Mouse (Mus musculus): ENCODE data around the gene Fam174b.

The Fam174b gene

DNA sequence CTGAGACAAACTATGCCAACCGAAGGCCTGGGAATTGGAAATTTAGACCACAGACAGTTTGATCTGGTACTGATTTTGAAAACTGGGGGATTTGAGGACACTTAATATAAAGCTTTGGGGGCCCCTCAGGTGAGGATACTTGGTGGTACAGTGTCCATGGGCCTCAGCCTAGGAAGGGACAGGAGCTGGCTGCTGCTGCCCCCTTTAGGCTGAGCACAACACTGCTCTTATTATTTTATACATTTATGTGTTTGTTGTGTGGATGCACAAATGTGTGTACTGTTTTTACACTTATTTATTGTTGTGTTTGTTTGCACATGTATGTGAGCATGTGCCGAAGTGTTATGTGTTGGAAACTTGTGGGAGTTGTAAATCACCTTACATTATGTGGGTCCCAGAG, 9.2 kb downstream of the Fam174b start:
- DNase-seq (ENCODE audit: low read depth, low spot score): no peak

DNA sequence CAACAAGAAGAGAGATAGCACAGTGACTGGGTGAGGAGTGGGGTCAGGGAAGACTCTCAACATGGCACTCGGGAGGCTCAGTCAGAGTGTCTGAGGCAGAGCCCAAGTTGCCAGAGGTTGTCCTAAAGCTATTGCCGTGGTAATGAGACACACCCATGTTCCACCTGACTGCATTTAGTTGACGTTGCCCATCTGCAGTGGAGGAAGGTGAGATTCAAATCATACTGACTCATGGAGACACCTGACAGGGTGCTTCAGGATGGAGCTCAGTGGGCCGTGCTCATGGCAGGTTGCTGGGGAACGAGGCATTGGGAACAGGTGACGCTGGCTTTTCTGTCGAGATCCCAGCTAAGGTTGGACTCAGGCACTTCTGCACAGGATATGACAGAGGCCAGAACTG, 9.9 kb downstream of the Fam174b start:
- no peak for DNase-seq (ENCODE audit: low read depth, low spot score)

DNA sequence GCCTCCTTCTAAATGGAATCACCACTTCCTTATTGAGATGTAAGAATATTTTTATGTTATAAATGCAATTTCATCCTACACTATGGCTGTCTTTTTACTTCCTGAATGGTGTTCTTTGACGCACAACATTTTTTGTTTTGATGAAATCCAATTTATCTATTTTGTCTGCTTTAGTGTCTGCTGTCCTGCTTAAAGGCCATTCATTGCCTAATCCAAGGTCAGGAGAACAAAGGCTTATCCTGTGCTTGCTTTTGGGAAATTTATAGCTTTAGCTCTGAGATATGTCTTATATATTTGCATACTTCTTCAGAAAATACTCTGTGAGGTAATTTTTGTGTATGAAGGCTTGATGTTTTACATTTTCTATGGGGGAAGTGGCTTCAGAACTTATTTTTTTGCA, 13.5 kb downstream of the Fam174b start:
- no peak for DNase-seq (ENCODE audit: low read depth, low spot score)

DNA sequence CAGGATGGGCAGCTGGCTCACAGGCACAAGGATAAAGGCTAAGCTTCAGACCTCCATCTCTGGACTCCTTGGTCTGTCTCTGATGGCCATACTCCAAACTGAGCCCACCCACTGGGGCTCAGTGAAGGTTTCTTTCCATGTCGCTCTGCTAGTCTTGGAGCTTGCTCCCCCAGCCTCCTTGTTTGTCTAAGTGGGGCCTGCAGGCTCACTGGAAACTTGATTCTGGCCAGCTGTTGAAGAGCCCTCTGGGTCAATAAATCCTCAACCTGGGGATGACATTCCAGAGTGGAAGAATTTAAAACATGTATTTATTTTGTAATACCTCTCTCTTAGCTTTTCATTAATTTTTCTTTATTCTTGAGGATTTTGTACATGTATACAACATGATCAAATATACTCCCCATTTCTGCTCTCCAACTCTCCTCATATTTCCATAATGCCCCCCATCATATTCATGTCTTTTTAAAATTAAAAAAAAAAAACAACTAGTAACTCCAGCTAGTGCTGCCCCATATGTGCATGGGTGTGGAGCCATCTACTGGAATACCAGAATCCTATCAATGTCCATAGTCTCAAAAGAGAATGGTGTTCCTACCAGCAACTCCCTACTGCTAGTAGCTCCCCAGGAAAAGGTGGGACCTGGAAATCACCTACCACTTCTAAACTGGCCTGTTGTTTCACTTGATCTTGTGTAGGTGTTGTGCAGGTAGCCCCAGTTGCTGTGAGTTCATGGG, 15.4 kb downstream of the Fam174b start:
- DNase-seq (ENCODE audit: low read depth, low spot score): no peak

DNA sequence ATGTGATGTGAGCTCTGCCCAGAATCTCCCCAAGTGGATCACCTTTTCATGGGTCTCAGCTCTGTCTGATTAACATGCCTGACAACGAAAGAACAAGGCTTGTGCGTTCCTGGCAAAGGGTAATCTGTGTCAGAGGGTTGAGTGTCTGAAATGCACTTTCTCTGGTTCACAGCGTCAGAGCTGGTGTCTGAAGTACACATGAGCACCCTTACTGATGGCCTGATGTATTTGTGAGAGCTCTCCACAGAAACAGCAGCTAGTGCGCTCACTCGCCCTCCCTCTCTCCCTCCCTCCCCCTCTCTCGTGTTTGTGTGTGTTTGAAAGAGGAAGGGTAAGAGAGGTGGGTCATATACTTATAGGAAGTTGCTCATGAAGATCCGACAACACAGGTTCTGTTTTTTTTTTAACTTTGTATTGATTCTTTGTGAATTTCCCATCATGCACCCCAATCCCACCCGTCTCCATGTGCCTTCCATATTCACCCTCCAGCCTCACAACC, 21.6 kb downstream of the Fam174b start:
- DNase-seq (ENCODE audit: low read depth, low spot score): no peak

DNA sequence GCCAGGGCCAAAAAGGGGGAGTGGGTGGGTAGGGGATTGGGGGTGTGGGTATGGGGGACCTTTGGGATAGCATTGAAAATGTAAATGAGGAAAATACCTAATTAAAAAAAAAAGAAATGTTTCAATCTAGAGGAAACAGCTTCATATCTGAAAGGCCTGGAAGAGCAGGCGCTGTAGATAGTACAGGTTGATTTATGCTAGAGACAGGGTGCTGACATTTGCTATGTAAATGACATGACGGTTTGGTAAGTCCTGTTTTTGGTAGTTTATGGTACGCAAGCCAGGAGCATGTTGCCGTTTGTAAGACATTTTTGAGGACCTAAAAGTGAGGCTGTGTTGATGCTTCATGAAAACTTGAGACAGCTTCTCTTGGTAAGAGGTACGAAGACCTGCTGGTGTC, 24.6 kb downstream of the Fam174b start:
- no peak for DNase-seq (ENCODE audit: low read depth, low spot score)

DNA sequence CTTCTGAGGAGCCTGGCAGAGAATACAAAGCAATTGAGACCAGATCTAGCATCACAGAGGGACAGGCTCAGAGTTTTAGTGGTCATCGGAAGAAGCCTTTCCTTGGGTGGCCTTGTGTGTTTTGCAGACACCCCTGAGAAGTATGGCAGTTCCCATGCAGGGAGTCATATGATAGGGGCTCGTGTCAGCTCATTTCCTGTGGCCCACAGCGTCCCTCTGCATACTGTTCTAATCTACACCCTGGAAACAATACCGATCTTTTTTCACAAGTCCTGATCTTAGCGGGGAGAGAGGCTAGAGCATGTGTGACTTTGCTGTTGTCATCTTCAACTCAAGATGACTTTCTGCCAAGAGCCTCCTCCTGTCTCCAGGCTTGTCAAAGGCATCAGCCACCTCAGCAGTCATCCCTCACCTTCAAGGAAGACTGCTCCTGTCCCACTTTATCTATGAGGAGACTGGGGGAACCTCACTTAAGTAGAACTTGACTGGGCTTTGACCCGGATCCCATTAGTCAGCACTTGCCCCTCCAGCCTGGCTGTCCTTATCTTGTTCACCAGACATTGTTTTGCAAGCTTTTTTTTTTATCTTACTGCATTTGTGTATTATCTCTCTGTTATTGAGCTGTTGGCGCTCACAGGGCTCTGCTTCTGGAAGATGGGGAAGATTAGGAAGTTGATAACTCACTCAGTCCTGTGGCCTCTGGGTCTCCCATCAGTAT, 25.2 kb downstream of the Fam174b start:
- DNase-seq (ENCODE audit: low read depth, low spot score): no peak

DNA sequence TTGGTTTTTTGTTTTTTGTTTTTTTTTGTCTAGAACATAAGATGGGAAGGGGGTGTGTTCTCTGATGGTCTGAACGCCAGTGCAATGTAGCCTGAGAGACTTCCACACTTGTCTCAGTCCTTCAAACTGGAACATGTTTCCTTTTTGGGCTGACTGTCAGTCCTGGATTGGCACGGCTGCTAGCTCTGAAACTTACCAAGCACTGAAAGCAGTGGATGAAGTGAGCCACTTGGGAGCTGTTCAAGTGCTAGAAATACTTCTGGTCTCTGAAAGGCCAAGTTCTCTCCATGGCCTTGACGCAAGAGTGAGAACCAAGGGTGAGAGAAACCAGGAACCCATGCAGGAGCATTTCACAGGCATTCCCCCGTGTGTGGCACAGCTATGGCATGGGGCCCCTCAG, 29.1 kb downstream of the Fam174b start:
- DNase-seq (ENCODE audit: low read depth, low spot score): no peak

DNA sequence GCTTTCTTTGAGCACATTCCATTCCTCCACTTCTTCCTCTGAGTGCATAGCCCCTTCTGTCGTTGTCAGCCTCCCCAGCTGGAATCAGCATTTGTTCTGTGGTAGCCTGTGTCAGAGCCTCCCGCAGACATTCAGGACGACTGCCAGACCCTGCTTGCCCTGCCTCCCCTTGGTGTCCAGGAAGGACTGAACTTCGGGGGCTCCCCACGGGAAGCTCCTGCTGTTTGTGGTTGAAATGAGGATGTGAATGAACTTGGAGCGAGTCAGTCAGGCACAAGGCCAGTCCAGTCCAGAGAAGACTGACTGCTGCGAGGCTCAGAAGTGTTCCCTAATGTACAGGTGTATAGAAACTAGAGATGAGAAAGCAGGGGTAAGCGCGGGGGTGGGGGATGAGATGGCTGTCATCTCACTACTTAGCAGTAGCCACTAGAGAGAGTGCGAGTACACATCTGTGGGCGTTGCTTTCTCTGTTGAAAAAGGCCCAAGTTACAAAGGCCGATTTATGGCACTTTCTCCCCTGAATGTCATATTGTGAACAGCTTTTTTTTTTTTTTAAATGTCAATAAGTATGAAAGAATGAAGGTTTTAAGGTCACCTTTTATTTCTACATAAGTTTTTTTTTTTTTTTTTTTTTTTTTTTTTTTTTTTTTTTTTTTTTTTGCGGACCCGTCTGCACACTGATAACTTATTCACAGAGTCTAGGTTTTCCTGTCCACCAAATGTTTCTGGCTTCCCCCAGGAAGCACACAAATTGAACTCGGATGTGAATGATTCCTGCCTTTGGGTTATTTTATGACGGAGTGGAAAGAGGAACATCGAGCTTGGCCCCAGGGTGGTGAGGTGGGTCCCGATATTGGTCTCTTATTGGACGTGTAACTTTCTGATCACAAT, 31.5 kb downstream of the Fam174b start:
- DNase-seq (ENCODE audit: low read depth, low spot score): peak; percentile 7

DNA sequence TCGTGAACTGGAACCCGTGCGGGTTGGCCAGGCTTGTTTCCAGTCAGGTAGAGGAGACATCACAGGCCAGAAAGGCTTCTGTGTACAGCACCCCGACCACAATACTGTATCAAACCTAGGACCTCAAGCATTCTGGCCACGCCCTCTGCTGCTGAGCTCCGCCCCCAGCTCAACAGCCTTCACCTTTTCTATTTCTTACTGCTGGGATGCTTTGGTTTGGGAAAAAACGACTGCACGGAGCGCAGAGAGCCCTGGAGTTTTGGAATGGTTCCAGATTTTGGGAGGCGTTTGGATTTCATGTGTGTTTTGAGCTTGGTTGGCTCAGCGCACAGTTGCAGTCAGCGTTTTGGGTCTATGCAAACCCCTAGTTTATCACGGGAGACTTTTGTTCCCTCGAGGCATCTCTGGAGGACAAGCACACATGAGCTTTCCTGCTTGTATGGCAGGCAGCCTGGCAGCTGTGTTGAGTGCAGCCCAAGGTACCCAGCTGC, 32.2 kb downstream of the Fam174b start:
- DNase-seq (ENCODE audit: low read depth, low spot score): peak; percentile 16

DNA sequence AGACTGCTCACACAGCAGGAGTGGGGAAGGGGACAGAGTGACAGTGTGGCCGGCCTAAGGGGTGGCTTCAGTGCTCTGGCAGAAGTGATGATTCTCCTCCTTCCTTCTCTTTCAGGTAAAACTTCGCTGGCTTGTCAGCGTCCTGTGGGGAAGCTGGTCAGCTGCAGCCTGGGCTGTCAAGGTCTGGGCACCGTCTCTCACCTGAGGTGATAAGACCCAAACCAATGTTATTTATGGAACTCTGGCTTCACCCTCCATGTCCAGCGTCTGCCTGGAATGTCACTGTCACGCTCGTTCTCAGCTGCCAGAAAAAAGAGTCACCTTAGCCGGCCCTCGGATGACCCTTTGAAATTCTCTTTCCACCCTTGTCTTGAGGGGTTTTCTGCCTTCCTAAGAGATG, 34.7 kb downstream of the Fam174b start:
- DNase-seq (ENCODE audit: low read depth, low spot score): no peak

DNA sequence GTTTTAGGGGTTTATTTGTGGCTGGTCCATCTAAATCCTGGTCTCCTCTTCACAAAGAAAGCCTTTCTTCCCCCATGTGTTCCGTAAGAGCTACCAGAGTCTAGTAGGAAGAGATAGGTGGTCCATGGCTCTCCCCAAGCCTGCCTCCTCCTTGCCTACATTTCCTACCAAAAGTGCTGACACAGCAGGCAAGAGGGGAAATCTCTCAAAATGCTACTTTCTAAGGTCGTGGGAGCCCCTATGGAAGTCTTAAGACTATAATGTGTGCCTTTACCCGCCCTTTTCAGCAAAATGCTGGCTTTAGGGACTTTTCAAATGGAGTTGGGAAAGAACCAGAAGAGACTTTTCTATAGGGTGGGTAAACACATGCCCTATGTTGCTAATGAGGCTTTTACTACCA, 37.7 kb downstream of the Fam174b start:
- DNase-seq (ENCODE audit: low read depth, low spot score): no peak

DNA sequence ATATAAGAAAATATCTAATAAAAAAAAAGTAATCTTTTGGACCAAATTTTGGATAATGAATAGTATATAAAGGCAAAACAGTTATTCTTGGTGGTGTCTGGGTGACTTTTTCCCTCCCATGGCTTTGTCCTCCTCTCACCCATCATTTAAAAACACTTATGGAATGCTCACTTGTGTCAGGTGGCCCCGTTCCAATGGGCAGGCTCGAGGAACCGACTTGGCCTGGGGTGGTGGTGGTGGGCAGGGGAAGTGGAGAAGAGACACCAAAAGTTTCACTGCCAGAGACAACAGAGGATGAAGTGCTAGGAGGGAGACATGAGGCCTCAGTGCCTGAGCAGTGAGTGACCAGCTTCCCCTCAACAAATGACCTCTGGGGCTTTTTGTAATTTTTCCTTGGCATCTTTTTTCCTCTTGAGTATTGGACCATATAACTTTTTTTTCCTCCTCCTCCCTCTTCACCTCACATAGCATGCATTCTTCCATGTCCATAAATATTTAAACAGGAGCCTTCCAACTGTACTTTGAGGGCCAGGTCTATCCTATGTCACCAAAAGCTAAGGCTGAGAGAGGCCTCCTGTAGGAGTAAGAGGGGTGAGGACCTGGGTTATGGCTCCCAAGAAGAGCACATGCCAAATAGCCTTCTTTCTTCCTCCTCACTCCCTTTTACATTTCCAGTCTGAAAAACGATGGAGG, 44.8 kb downstream of the Fam174b start:
- DNase-seq (ENCODE audit: low read depth, low spot score): no peak

DNA sequence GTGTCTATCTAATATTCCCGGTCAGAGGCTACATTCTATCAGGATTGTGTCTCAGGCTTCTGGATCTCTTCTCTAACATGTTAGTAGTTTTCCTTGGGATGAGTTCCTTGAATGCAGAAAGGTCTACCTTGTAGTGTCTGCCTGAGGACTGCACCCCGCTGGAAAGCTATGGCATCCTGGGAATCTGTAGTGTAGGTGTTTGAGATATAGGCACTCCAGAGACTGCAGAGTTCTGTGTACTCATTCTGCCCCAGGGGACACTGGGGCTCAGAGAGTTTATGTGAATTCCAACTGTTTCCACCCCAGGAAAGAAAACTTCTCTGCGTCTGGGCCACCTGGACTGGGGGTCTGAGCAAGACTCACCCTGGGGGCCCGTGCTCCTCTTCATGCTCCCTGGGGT, 45.7 kb downstream of the Fam174b start:
- DNase-seq (ENCODE audit: low read depth, low spot score): no peak

DNA sequence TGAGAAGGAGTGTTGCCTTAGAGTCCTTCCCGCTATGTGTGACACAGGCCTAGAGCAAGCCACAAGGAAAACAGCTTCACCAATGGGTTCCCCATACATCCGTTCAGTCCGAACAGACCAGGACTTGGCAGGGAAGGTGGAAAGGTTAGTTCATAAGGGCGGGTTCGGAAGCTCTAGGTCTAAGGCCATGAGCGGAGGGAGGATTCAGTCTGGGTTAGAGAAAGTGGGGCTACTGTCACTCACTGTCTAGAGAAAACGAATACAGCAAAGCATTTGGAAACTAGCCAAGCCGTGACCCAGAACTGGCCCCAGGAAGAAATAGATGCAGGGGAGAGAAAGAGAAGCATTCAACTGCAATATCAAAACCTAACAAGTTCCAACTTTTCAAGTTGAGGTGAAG, 47.4 kb downstream of the Fam174b start:
- no peak for DNase-seq (ENCODE audit: low read depth, low spot score)

DNA sequence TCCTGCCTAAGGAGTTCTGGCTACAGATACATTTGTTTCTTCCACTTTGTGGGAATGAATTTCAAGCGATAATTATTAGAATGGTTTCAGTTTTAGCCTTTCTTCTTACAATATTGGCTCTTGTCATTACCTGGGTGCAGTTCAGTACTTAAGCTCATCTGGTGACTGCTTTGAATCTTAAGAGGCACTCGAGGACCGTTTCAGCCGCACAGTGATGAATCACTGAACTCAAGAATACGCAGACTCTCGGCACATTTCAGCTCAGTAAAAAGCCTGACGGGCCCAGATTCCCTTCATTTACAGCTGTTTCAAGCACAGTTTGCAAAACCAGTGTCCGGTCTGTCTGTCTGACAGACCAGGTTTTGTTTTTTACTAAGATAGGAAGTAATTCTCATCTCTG, 51.0 kb downstream of the Fam174b start:
- no peak for DNase-seq (ENCODE audit: low read depth, low spot score)

DNA sequence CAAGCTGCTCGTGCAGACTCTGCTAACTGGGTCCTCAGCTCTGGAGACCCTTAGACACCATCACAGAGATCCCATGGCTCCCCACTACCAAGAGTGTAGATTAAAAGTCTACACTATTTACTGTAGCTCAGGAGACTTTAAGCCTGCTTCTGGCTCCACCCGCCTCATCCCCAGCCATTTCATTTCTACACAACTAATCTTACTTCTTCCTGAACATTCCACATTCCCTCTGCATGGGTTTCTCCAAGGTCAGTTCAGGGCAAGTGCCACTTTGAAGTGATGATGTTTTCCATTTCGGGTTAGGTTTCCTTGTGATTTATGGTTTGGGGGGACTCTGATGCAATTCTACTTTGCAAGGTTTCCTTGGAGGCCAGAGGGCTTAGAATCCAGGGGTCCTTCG, 52.1 kb downstream of the Fam174b start:
- no peak for DNase-seq (ENCODE audit: low read depth, low spot score)

DNA sequence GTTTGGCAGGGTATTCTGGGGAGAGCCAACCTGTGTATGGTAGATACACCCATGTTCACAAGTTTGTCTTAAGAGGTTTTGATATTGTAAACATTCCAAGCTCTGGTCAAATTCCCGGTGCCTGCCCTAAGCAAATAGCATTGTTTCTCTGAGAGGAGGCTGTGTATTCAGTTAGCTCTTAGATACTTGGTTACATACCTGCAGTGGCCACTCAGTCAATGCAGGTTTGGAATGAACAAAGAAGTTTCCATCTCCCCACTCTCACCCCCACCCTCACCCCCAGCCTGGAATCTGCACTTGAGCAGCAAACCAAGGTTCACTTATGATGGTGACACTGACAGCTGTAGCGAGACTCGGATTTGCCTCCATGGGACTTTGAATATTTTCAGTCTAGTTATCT, 52.5 kb downstream of the Fam174b start:
- no peak for DNase-seq (ENCODE audit: low read depth, low spot score)

DNA sequence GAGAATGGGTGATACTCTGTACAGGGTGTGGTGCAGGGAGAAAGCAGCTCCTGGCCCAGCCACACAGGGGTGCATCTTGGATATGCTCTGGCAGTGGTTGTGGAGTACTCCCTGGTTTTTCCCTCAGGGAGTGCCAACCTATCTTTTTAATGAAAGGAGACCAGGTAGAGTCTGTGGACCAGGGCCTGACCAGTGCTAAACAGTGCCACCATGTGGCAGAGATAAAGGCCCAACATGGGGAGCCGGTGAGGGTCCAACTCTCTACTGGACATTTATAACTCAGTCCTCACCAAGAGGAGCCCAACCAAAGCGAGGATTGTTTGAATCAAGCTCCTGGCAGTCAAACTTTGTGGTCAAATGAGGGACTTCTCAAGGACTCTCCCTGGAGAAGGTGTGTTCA, 69.2 kb downstream of the Fam174b start:
- DNase-seq (ENCODE audit: low read depth, low spot score): no peak

DNA sequence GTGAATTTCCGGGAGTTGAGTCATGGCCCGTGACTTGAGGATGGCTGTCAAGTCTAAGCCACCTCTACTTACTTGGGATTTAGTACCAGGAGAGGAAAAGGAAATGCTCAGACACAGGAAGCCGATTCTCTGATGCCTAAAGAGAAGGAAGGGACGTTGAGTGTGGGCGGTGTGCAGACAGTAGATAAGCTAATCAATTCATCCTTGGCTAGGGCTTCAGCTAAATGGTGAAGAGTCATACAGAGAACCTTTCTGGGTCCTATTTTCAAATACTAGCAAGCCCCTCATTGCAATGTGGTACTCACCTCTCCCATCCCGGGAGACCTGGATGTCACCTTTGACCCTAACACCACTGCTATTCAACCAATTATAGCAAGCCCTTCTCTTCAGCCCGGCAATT, 71.3 kb downstream of the Fam174b start:
- DNase-seq (ENCODE audit: low read depth, low spot score): no peak

DNA sequence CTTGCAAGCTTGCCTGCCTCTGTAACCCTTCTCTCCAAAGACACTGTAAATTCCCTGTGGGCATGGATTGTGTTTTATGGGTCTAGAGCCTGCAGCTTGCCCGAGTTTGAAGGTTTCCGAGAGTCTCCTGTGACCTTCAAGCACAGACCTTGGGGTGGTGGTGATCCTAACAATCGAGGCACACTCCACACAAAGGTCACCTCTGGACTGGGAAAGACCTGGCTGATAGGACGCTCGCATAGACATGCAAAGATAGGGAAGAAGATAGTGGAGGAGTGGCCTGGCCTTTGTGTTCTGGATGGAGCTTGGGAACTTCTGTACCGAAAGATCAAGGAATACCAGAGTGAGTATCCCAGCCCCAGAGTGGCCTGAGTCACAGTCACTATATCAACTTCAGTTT, 72.1 kb downstream of the Fam174b start:
- DNase-seq (ENCODE audit: low read depth, low spot score): peak; percentile 49

DNA sequence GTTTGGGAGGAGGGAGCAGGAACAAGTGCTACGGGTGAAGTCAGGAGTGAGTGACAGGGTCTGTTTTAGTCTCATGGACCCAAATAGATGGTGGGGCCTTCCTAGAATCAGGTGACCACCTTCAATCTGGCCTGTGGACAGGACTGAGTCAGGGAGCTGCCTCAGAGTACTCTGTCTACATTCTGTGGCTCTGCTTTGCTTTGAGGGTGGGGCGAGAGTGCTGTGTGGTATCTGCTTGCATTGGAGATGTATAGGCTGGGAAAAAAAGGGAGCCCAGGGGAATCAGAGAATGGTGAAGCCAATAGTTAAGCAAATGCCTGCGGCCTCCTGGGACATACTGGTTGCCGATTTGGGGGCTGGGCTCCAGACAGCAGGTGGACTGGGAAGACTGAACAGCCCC, 73.8 kb downstream of the Fam174b start:
- DNase-seq (ENCODE audit: low read depth, low spot score): no peak
